Mouse (Mus musculus): Measurements from ENCODE around the gene Mmp24. TPM values are rescaled to one million over a fixed set of nuclear protein-coding genes. Genes with fewer than 3 reads are reported as not detected.
A peak's percentile ranks its signal among the peaks of the same experiment; 100 is the strongest.

The Mmp24 gene
- polyA plus RNA-seq, 1 experiment = 0.14 TPM

GRCm38 (mm10) chr2:155814829-155815228, 39.7 kb downstream of the Mmp24 start:
- Histone ChIP-seq H3K27ac (ENCODE audit: insufficient read depth, low read depth, low read length) (no peak overlapping the region), H3K36me3 (ENCODE audit: control insufficient read depth, insufficient read depth, low read length) (no peaks in the 10 kb centered on the region), H3K4me1 (ENCODE audit: control insufficient read depth, insufficient read depth, low read length) (peaks cover 10% of the 10 kb centered on the region), H3K27me3 (replicated peaks; ENCODE audit: control insufficient read depth, insufficient read depth, low read length) (no peaks in the 10 kb centered on the region), H3K4me3 (ENCODE audit: insufficient read depth, low read depth, low read length) (no peak overlapping the region)
- TF ChIP-seq CTCF (conservative IDR thresholded peaks at IDR 0.05; ENCODE audit: insufficient read depth, insufficient read length, low read depth, low read length) (no peak), POLR2A (IDR thresholded peaks at IDR 0.05; ENCODE audit: low read depth, low read length) (no peak)
- no peak for DNase-seq
- WGBS = 27% methylated on average over 5 of the region's 5 CpGs

DNA sequence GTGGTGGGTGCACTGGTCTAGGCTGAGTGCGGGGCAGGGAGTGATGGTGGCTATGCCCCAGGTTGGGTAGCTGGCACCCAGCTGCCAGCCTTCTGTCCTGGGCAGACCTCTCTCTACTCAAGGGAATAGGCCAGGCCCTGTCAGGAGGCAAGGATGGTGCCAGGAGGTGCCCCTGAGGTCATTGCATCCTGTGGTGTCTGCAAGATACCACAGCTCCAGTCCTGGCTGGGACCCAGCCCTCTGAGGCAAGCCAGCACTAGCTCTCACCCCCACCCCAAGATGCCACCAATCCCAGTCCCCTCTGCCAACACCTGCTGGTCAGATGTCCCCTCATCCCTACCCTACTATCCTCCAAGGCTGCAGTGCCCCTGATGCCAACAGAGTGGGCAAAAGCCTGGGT, 41.0 kb downstream of the Mmp24 start:
- no peak overlapping the region for H3K27ac ChIP-seq (ENCODE audit: insufficient read depth, low read depth, low read length)
- WGBS = 100% methylated on average over 1 of the region's 1 CpGs
- TF ChIP-seq POLR2A (IDR thresholded peaks at IDR 0.05; ENCODE audit: low read depth, low read length) = no peak
- no peak for TF ChIP-seq CTCF (conservative IDR thresholded peaks at IDR 0.05; ENCODE audit: insufficient read depth, insufficient read length, low read depth, low read length)
- H3K27me3 ChIP-seq (replicated peaks; ENCODE audit: control insufficient read depth, insufficient read depth, low read length) = no peaks in the 10 kb centered on the region
- H3K4me3 ChIP-seq (ENCODE audit: insufficient read depth, low read depth, low read length) = no peak overlapping the region
- H3K4me1 ChIP-seq (ENCODE audit: control insufficient read depth, insufficient read depth, low read length) = peaks cover 21% of the 10 kb centered on the region
- no peaks in the 10 kb centered on the region for H3K36me3 ChIP-seq (ENCODE audit: control insufficient read depth, insufficient read depth, low read length)
- DNase-seq = no peak

GRCm38 (mm10) chr2:155817301-155818245, 42.4 kb downstream of the Mmp24 start:
- H3K4me1 ChIP-seq (ENCODE audit: control insufficient read depth, insufficient read depth, low read length) = peaks cover 21% of the 10 kb centered on the region
- TF ChIP-seq POLR2A (IDR thresholded peaks at IDR 0.05; ENCODE audit: low read depth, low read length) = no peak
- TF ChIP-seq CTCF (conservative IDR thresholded peaks at IDR 0.05; ENCODE audit: insufficient read depth, insufficient read length, low read depth, low read length) = no peak
- 74% methylated on average over 10 of the region's 10 CpGs for WGBS
- H3K27ac ChIP-seq (ENCODE audit: insufficient read depth, low read depth, low read length) = no peak overlapping the region
- no peaks in the 10 kb centered on the region for H3K27me3 ChIP-seq (replicated peaks; ENCODE audit: control insufficient read depth, insufficient read depth, low read length)
- DNase-seq = no peak
- H3K4me3 ChIP-seq (ENCODE audit: insufficient read depth, low read depth, low read length) = no peak overlapping the region
- 0 out of 2 replicates have a peak, but pooled peaks cover 2% of the 10 kb centered on the region for H3K36me3 ChIP-seq (ENCODE audit: control insufficient read depth, insufficient read depth, low read length)

GRCm38 (mm10) chr2:155818596-155819391, 43.7 kb downstream of the Mmp24 start:
- peak; percentile 97 for DNase-seq
- TF ChIP-seq POLR2A (IDR thresholded peaks at IDR 0.05; ENCODE audit: low read depth, low read length) (peak; percentile 94), CTCF (conservative IDR thresholded peaks at IDR 0.05; ENCODE audit: insufficient read depth, insufficient read length, low read depth, low read length) (no peak)
- Histone ChIP-seq H3K4me1 (ENCODE audit: control insufficient read depth, insufficient read depth, low read length) (peaks cover 21% of the 10 kb centered on the region), H3K27ac (ENCODE audit: insufficient read depth, low read depth, low read length) (peak overlapping the region; percentile 75), H3K4me3 (ENCODE audit: insufficient read depth, low read depth, low read length) (peak overlapping the region; percentile 76), H3K27me3 (replicated peaks; ENCODE audit: control insufficient read depth, insufficient read depth, low read length) (no peaks in the 10 kb centered on the region), H3K36me3 (ENCODE audit: control insufficient read depth, insufficient read depth, low read length) (0 out of 2 replicates have a peak, but pooled peaks cover 2% of the 10 kb centered on the region)
- under 1% methylated on average over 37 of the region's 37 CpGs for WGBS

GRCm38 (mm10) chr2:155819392-155819448, 44.1 kb downstream of the Mmp24 start, which contains the start of gene BC029722:
TSS of gene BC029722 (minus strand) at chr2:155819426.
- Histone ChIP-seq H3K36me3 (ENCODE audit: control insufficient read depth, insufficient read depth, low read length) (0 out of 2 replicates have a peak, but pooled peaks cover 2% of the 10 kb centered on the region), H3K27me3 (replicated peaks; ENCODE audit: control insufficient read depth, insufficient read depth, low read length) (no peaks in the 10 kb centered on the region), H3K4me3 (ENCODE audit: insufficient read depth, low read depth, low read length) (peak within 1 kb of the TSS; percentile 76), H3K27ac (ENCODE audit: insufficient read depth, low read depth, low read length) (peak within 1 kb of the TSS; percentile 75), H3K4me1 (ENCODE audit: control insufficient read depth, insufficient read depth, low read length) (peaks cover 21% of the 10 kb centered on the region)
- TF ChIP-seq CTCF (conservative IDR thresholded peaks at IDR 0.05; ENCODE audit: insufficient read depth, insufficient read length, low read depth, low read length) (no peak), POLR2A (IDR thresholded peaks at IDR 0.05; ENCODE audit: low read depth, low read length) (no peak)
- no peak for DNase-seq

DNA sequence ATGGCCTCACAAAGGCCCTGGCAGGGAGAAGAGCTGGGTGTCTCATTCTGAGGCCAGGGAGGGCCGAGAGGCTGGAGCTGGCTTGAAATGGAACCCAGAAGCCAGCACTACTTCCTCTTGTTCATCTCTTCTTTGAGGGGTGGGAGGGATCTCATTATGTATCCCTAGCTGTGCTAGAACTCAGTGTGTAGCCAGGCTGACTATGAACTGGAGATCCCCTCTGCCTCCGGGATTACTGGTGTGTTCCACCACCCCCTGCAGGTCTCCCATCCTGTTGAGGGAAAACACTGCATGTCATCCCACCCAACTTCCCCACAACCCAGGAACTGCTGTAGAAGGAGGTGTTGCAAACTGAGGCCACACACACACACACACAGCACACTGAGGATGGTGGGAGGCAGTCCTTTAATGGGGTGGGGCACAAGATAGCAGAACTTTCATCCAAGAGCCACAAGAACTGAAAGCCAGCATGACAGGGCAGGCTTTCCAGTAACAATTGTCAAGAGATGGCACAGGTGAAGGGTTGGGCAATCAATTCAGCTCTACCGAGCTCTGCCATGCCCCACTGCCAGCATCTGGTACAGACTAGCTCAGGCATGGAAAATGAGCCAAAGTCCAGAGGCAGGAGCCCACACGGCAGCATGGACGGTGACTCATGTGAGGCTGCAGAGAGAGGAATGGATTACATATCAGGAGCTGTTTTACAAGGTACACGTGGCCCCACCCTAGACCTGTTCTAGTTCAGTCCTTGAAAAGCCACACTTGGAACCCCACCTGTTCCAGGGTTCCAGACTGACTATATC, 44.5 kb downstream of the Mmp24 start:
- H3K36me3 ChIP-seq (ENCODE audit: control insufficient read depth, insufficient read depth, low read length) = 0 out of 2 replicates have a peak, but pooled peaks cover 2% of the 10 kb centered on the region
- peak overlapping the region; percentile 34 for H3K4me3 ChIP-seq (ENCODE audit: insufficient read depth, low read depth, low read length)
- no peaks in the 10 kb centered on the region for H3K27me3 ChIP-seq (replicated peaks; ENCODE audit: control insufficient read depth, insufficient read depth, low read length)
- peak; percentile 89 for DNase-seq
- TF ChIP-seq POLR2A (IDR thresholded peaks at IDR 0.05; ENCODE audit: low read depth, low read length) = no peak
- TF ChIP-seq CTCF (conservative IDR thresholded peaks at IDR 0.05; ENCODE audit: insufficient read depth, insufficient read length, low read depth, low read length) = no peak
- 30% methylated on average over 6 of the region's 6 CpGs for WGBS
- H3K27ac ChIP-seq (ENCODE audit: insufficient read depth, low read depth, low read length) = peak overlapping the region; percentile 75
- peaks cover 21% of the 10 kb centered on the region for H3K4me1 ChIP-seq (ENCODE audit: control insufficient read depth, insufficient read depth, low read length)
